Mouse (Mus musculus) olfactory bulb, adult 2 months (tissue): ENCODE measurements around the gene Actl6a.

Experiments
- CTCF ChIP-seq: fragments of 200-500 bp; IDR thresholded peaks from 2 replicates; pipeline ENCODE4 v1.5.1; 2012; ENCODE audit warnings: low read depth, mild to moderate bottlenecking, low read length, moderate library complexity; ENCODE audit not compliant: insufficient read depth
- POLR2A ChIP-seq: fragments of 200-500 bp; IDR thresholded peaks from 2 replicates; pipeline ENCODE4 v1.6.1; 2012; ENCODE audit warnings: mild to moderate bottlenecking, low read depth, low read length, moderate library complexity; ENCODE audit not compliant: insufficient read depth

- TF ChIP-seq CTCF (no peak), POLR2A (no peak)
Measured at GRCm38 (mm10) chr3:32698228-32698863, 7.8 kb upstream of the Actl6a start.
